Mouse (Mus musculus) erythroblast, embryonic 14.5 days (primary cell): Measurements from ENCODE around the gene Rai14. TPM values are rescaled to one million over a fixed set of nuclear protein-coding genes. Genes with fewer than 3 reads are reported as not detected.

Experiments
- H3K27me3 ChIP-seq: 2 replicates; pipeline ENCODE4 v1.6.1; 2012; ENCODE audit warnings: inconsistent platforms; ENCODE audit not compliant: control insufficient read depth
- H3K36me3 ChIP-seq: 2 replicates; pipeline ENCODE4 v1.6.1; 2012; ENCODE audit warnings: mild to moderate bottlenecking, inconsistent platforms; ENCODE audit not compliant: control insufficient read depth
- H3K4me1 ChIP-seq: 2 replicates; pipeline ENCODE4 v1.6.1; 2012; ENCODE audit warnings: inconsistent platforms; ENCODE audit not compliant: control insufficient read depth
- H3K4me3 ChIP-seq: replicated peaks from 2 replicates; pipeline ENCODE3; 2012; ENCODE audit warnings: moderate library complexity, mild to moderate bottlenecking, inconsistent platforms
- H3K9me3 ChIP-seq: 2 replicates; pipeline ENCODE4 v1.6.1; 2012; ENCODE audit warnings: low read length, inconsistent platforms, mixed read lengths; ENCODE audit not compliant: control insufficient read depth
- GATA1 ChIP-seq: IDR thresholded peaks from 2 replicates; pipeline ENCODE4 v1.6.1; 2012; ENCODE audit warnings: low read length, inconsistent platforms, mixed read lengths
- TAL1 ChIP-seq: IDR thresholded peaks from 3 replicates; pipeline ENCODE4 v1.6.1; 2012; ENCODE audit warnings: low read length, inconsistent platforms, mixed read lengths
- polyA plus RNA-seq: library from polyadenylated mRNA; stranded (reverse); fragments of >175 nt; gene quantifications from 2 replicates; pipeline ENCODE4 v1.2.3, GENCODE M21; 2012

The Rai14 gene
- polyA plus RNA-seq, 1 experiment = not detected

- no peak overlapping the region for H3K4me3 ChIP-seq
- H3K9me3 ChIP-seq = no peaks in the 10 kb centered on the region
- no peak for TF ChIP-seq GATA1
- TF ChIP-seq TAL1 = no peak
- no peaks in the 10 kb centered on the region for H3K36me3 ChIP-seq
- no peaks in the 10 kb centered on the region for H3K4me1 ChIP-seq
- H3K27me3 ChIP-seq = no peaks in the 10 kb centered on the region
Measured at GRCm38 (mm10) chr15:10665816-10666215, 48.6 kb downstream of the Rai14 start.

GRCm38 (mm10) chr15:10664529-10664898 is 49.9 kb downstream of the Rai14 start:
- H3K36me3 ChIP-seq = no peaks in the 10 kb centered on the region
- H3K4me3 ChIP-seq = no peak overlapping the region
- TF ChIP-seq GATA1 (no peak), TAL1 (no peak)
- H3K4me1 ChIP-seq = no peaks in the 10 kb centered on the region
- H3K27me3 ChIP-seq = no peaks in the 10 kb centered on the region
- no peaks in the 10 kb centered on the region for H3K9me3 ChIP-seq

GRCm38 (mm10) chr15:10663793-10664528 is 50.5 kb downstream of the Rai14 start:
- TF ChIP-seq GATA1 (no peak), TAL1 (no peak)

GRCm38 (mm10) chr15:10661961-10662606 is 52.3 kb downstream of the Rai14 start:
- Histone ChIP-seq H3K9me3 (peaks cover 2% of the 10 kb centered on the region), H3K4me3 (no peak overlapping the region), H3K27me3 (no peaks in the 10 kb centered on the region), H3K36me3 (no peaks in the 10 kb centered on the region), H3K4me1 (no peaks in the 10 kb centered on the region)
- TF ChIP-seq GATA1 = no peak
- no peak for TF ChIP-seq TAL1

More at GRCm38 (mm10) chr15:10663793-10664528, 50.5 kb downstream of the Rai14 start:
- H3K4me3 ChIP-seq = no peak overlapping the region
- no peaks in the 10 kb centered on the region for H3K27me3 ChIP-seq
- H3K9me3 ChIP-seq = no peaks in the 10 kb centered on the region
- no peaks in the 10 kb centered on the region for H3K4me1 ChIP-seq
- no peaks in the 10 kb centered on the region for H3K36me3 ChIP-seq

- TF ChIP-seq GATA1 (no peak), TAL1 (no peak)
- H3K4me3 ChIP-seq = no peak overlapping the region
- no peaks in the 10 kb centered on the region for H3K36me3 ChIP-seq
- H3K4me1 ChIP-seq = no peaks in the 10 kb centered on the region
- H3K9me3 ChIP-seq = peaks cover 5% of the 10 kb centered on the region
- no peaks in the 10 kb centered on the region for H3K27me3 ChIP-seq
Measured at GRCm38 (mm10) chr15:10658803-10659202, 55.6 kb downstream of the Rai14 start.

- H3K4me3 ChIP-seq = no peak overlapping the region
- H3K27me3 ChIP-seq = no peaks in the 10 kb centered on the region
- H3K4me1 ChIP-seq = no peaks in the 10 kb centered on the region
- no peak for TF ChIP-seq GATA1
- no peak for TF ChIP-seq TAL1
- no peaks in the 10 kb centered on the region for H3K36me3 ChIP-seq
- peaks cover 5% of the 10 kb centered on the region for H3K9me3 ChIP-seq
Measured at GRCm38 (mm10) chr15:10656146-10656545, 58.3 kb downstream of the Rai14 start.

- no peak overlapping the region for H3K4me3 ChIP-seq
- peaks cover 5% of the 10 kb centered on the region for H3K9me3 ChIP-seq
- no peaks in the 10 kb centered on the region for H3K27me3 ChIP-seq
- H3K4me1 ChIP-seq = no peaks in the 10 kb centered on the region
- TF ChIP-seq GATA1 = no peak
- no peak for TF ChIP-seq TAL1
- no peaks in the 10 kb centered on the region for H3K36me3 ChIP-seq
Measured at GRCm38 (mm10) chr15:10655151-10655905, 59.1 kb downstream of the Rai14 start.

GRCm38 (mm10) chr15:10654696-10655095 is 59.7 kb downstream of the Rai14 start:
- H3K9me3 ChIP-seq = peaks cover 5% of the 10 kb centered on the region
- TF ChIP-seq GATA1 = no peak
- no peak for TF ChIP-seq TAL1
- H3K4me1 ChIP-seq = no peaks in the 10 kb centered on the region
- no peaks in the 10 kb centered on the region for H3K36me3 ChIP-seq
- H3K4me3 ChIP-seq = no peak overlapping the region
- no peaks in the 10 kb centered on the region for H3K27me3 ChIP-seq

- no peak for TF ChIP-seq GATA1
- no peak for TF ChIP-seq TAL1
- Histone ChIP-seq H3K4me1 (no peaks in the 10 kb centered on the region), H3K36me3 (no peaks in the 10 kb centered on the region), H3K4me3 (no peak overlapping the region), H3K9me3 (peaks cover 5% of the 10 kb centered on the region), H3K27me3 (no peaks in the 10 kb centered on the region)
Measured at GRCm38 (mm10) chr15:10652931-10653475, 61.4 kb downstream of the Rai14 start.
